Mouse (Mus musculus) hindbrain, embryonic 15.5 days (tissue): ENCODE measurements around the gene Msh2. TPM values are rescaled to one million over a fixed set of nuclear protein-coding genes. Genes with fewer than 3 reads are reported as not detected.
"Not testable (repeated sequence)": the region's sequence is repeated elsewhere in the genome, so short reads cannot be mapped to it uniquely, and the experiment has no call there.

Experiments
- ATAC-seq: fragments of 200-750 bp; cut with Nextera tagmentation; 2 replicates; pipeline ENCODE4 v1.8.0; 2017; ENCODE audit warnings: low read depth, moderate number of reproducible peaks, moderate TSS enrichment; ENCODE audit not compliant: low FRiP score
- H3K27ac ChIP-seq: fragments of 300-500 bp; sonication (generic); replicated peaks from 2 replicates; pipeline ENCODE4 v1.5.1; 2015; ENCODE audit warnings: mild to moderate bottlenecking, inconsistent platforms
- H3K27me3 ChIP-seq: fragments of 300-500 bp; sonication (generic); 2 replicates; pipeline ENCODE4 v1.6.1; 2015; ENCODE audit warnings: control low read depth, inconsistent platforms
- H3K36me3 ChIP-seq: fragments of 300-500 bp; sonication (generic); 2 replicates; pipeline ENCODE4 v1.6.1; 2015; ENCODE audit warnings: control low read depth, inconsistent platforms
- H3K4me1 ChIP-seq: fragments of 300-500 bp; sonication (generic); replicated peaks from 2 replicates; pipeline ENCODE4 v1.6.1; 2015; ENCODE audit warnings: control low read depth, inconsistent platforms
- H3K4me2 ChIP-seq: fragments of 300-500 bp; sonication (generic); 2 replicates; pipeline ENCODE4 v1.6.1; 2015; ENCODE audit warnings: moderate library complexity, mild to moderate bottlenecking, inconsistent platforms
- H3K4me3 ChIP-seq: fragments of 300-500 bp; sonication (generic); 2 replicates; pipeline ENCODE4 v1.5.1; 2015; ENCODE audit warnings: mild to moderate bottlenecking, inconsistent platforms
- H3K9ac ChIP-seq: fragments of 300-500 bp; sonication (generic); 2 replicates; pipeline ENCODE4 v1.6.1; 2015; ENCODE audit warnings: inconsistent platforms
- H3K9me3 ChIP-seq: fragments of 300-500 bp; sonication (generic); 2 replicates; pipeline ENCODE4 v1.6.1; 2016; ENCODE audit warnings: control low read depth, inconsistent platforms
- WGBS: fragments of 180-500 bp; shearing (Covaris S2); methylation state at CpG from one replicate; pipeline ENCODE4 v1.1.7; 2015; 5-methylcytosine and 5-hydroxymethylcytosine counted together
- polyA plus RNA-seq: library from polyadenylated mRNA; unstranded; fragments of >200 nt; fragmentation: Nextera tagmentation; extraction: Ambion mirVana; gene quantifications from 2 replicates; pipeline ENCODE4 v1.2.1, GENCODE M21; 2015

The Msh2 gene
- polyA plus RNA-seq, 1 experiment from 2014 or later, result 62.0 TPM

- Histone ChIP-seq H3K36me3 (no peaks in the 10 kb centered on the region), H3K4me2 (no peak overlapping the region), H3K9ac (no peak overlapping the region), H3K27me3 (no peaks in the 10 kb centered on the region), H3K27ac (no peak overlapping the region), H3K4me1 (no peaks in the 10 kb centered on the region), H3K9me3 (no peaks in the 10 kb centered on the region), H3K4me3 (no peak overlapping the region)
- ATAC-seq, result no peak
- 82% methylated on average over 10 of the region's 10 CpGs for WGBS
Measured at GRCm38 (mm10) chr17:87665066-87665822, 6.9 kb upstream of the Msh2 start.

- H3K4me2 ChIP-seq, result peak overlapping the region; percentile 63
- H3K4me1 ChIP-seq, result peaks cover 27% of the 10 kb centered on the region
- H3K27me3 ChIP-seq, result no peaks in the 10 kb centered on the region
- ATAC-seq, result peak; percentile 47
- H3K36me3 ChIP-seq, result no peaks in the 10 kb centered on the region
- under 1% methylated on average over 53 of the region's 54 CpGs for WGBS
- peak overlapping the region; percentile 83 for H3K27ac ChIP-seq
- H3K9me3 ChIP-seq, result no peaks in the 10 kb centered on the region
- peak overlapping the region; percentile 79 for H3K4me3 ChIP-seq
- H3K9ac ChIP-seq, result peak overlapping the region; percentile 71
Measured at GRCm38 (mm10) chr17:87672677-87673286, 652 bp downstream of the Msh2 start.

GRCm38 (mm10) chr17:87676916-87677474 is 4.9 kb downstream of the Msh2 start:
- ATAC-seq, H3K27me3 ChIP-seq: not testable (repeated sequence)
- WGBS, result 86% methylated on average over 1 of the region's 1 CpGs

GRCm38 (mm10) chr17:87677656-87678055 is 5.5 kb downstream of the Msh2 start:
- Histone ChIP-seq H3K27me3 (no peaks in the 10 kb centered on the region), H3K9me3 (no peaks in the 10 kb centered on the region), H3K9ac (no peak overlapping the region), H3K4me2 (no peak overlapping the region), H3K4me1 (peaks cover 21% of the 10 kb centered on the region), H3K27ac (no peak overlapping the region), H3K4me3 (no peak overlapping the region), H3K36me3 (peaks cover 24% of the 10 kb centered on the region)
- 96% methylated on average over 8 of the region's 8 CpGs for WGBS
- ATAC-seq, result no peak

More at GRCm38 (mm10) chr17:87676916-87677474, 4.9 kb downstream of the Msh2 start:
- H3K9ac ChIP-seq, H3K27ac ChIP-seq, H3K9me3 ChIP-seq, H3K4me3 ChIP-seq, H3K4me2 ChIP-seq: not testable (repeated sequence)
- Histone ChIP-seq H3K4me1 (peaks cover 21% of the 10 kb centered on the region), H3K36me3 (peaks cover 18% of the 10 kb centered on the region)

GRCm38 (mm10) chr17:87689217-87689616 is 17.1 kb downstream of the Msh2 start:
- no peak for ATAC-seq
- Histone ChIP-seq H3K4me2 (no peak overlapping the region), H3K9ac (no peak overlapping the region), H3K4me1 (no peaks in the 10 kb centered on the region), H3K4me3 (no peak overlapping the region), H3K27ac (no peak overlapping the region), H3K27me3 (no peaks in the 10 kb centered on the region), H3K9me3 (no peaks in the 10 kb centered on the region), H3K36me3 (peaks cover 40% of the 10 kb centered on the region)
- 95% methylated on average over 8 of the region's 8 CpGs for WGBS

- ATAC-seq, result peak; percentile 66; the same call in 1 of the 2 replicates
- H3K9ac ChIP-seq, result no peak overlapping the region
- H3K27me3 ChIP-seq, result no peaks in the 10 kb centered on the region
- H3K4me2 ChIP-seq, result no peak overlapping the region
- H3K27ac ChIP-seq, result no peak overlapping the region
- H3K4me1 ChIP-seq, result no peaks in the 10 kb centered on the region
- H3K4me3 ChIP-seq, result no peak overlapping the region
- peaks cover 24% of the 10 kb centered on the region for H3K36me3 ChIP-seq
- H3K9me3 ChIP-seq, result no peaks in the 10 kb centered on the region
- WGBS, result 90% methylated on average over 5 of the region's 5 CpGs
Measured at GRCm38 (mm10) chr17:87691958-87692357, 19.8 kb downstream of the Msh2 start.

GRCm38 (mm10) chr17:87695874-87696465 is 23.8 kb downstream of the Msh2 start:
- H3K4me2 ChIP-seq, result no peak overlapping the region
- no peaks in the 10 kb centered on the region for H3K27me3 ChIP-seq
- no peak overlapping the region for H3K9ac ChIP-seq
- no peak overlapping the region for H3K4me3 ChIP-seq
- peaks cover 19% of the 10 kb centered on the region for H3K36me3 ChIP-seq
- no peak overlapping the region for H3K27ac ChIP-seq
- no peaks in the 10 kb centered on the region for H3K9me3 ChIP-seq
- WGBS, result 77% methylated on average over 11 of the region's 11 CpGs
- no peaks in the 10 kb centered on the region for H3K4me1 ChIP-seq
- no peak for ATAC-seq

- Histone ChIP-seq H3K4me2 (no peak overlapping the region), H3K27ac (no peak overlapping the region), H3K4me1 (no peaks in the 10 kb centered on the region), H3K9ac (no peak overlapping the region), H3K9me3 (no peaks in the 10 kb centered on the region), H3K27me3 (no peaks in the 10 kb centered on the region), H3K4me3 (no peak overlapping the region), H3K36me3 (peaks cover 28% of the 10 kb centered on the region)
- 91% methylated on average over 6 of the region's 6 CpGs for WGBS
- no peak for ATAC-seq
Measured at GRCm38 (mm10) chr17:87696814-87697213, 24.7 kb downstream of the Msh2 start.

- ATAC-seq, result no peak
- no peaks in the 10 kb centered on the region for H3K27me3 ChIP-seq
- WGBS, result 83% methylated on average over 16 of the region's 16 CpGs
- no peak overlapping the region for H3K4me3 ChIP-seq
- H3K9me3 ChIP-seq, result no peaks in the 10 kb centered on the region
- H3K27ac ChIP-seq, result no peak overlapping the region
- no peak overlapping the region for H3K9ac ChIP-seq
- no peak overlapping the region for H3K4me2 ChIP-seq
- peaks cover 28% of the 10 kb centered on the region for H3K36me3 ChIP-seq
- no peaks in the 10 kb centered on the region for H3K4me1 ChIP-seq
Measured at GRCm38 (mm10) chr17:87698996-87699765, 27.1 kb downstream of the Msh2 start.

GRCm38 (mm10) chr17:87700101-87700500 is 28.0 kb downstream of the Msh2 start:
- peaks cover 28% of the 10 kb centered on the region for H3K36me3 ChIP-seq
- H3K9me3 ChIP-seq, result no peaks in the 10 kb centered on the region
- H3K27me3 ChIP-seq, result no peaks in the 10 kb centered on the region
- 0 out of 2 replicates have a peak, but pooled peaks cover 4% of the 10 kb centered on the region for H3K4me1 ChIP-seq
- H3K4me2 ChIP-seq, result no peak overlapping the region
- no peak overlapping the region for H3K9ac ChIP-seq
- no peak for ATAC-seq
- H3K27ac ChIP-seq, result no peak overlapping the region
- H3K4me3 ChIP-seq, result no peak overlapping the region
- WGBS, result 82% methylated on average over 8 of the region's 8 CpGs

- H3K36me3 ChIP-seq, result peaks cover 24% of the 10 kb centered on the region
- 89% methylated on average over 7 of the region's 7 CpGs for WGBS
- H3K4me2 ChIP-seq, result no peak overlapping the region
Measured at GRCm38 (mm10) chr17:87724727-87725126, 52.6 kb downstream of the Msh2 start.

More at GRCm38 (mm10) chr17:87724727-87725126, 52.6 kb downstream of the Msh2 start:
- H3K4me1 ChIP-seq, result no peaks in the 10 kb centered on the region
- H3K4me3 ChIP-seq, result no peak overlapping the region
- no peaks in the 10 kb centered on the region for H3K9me3 ChIP-seq
- H3K27ac ChIP-seq, result no peak overlapping the region
- ATAC-seq, result no peak
- no peaks in the 10 kb centered on the region for H3K27me3 ChIP-seq
- H3K9ac ChIP-seq, result no peak overlapping the region
